Mouse (Mus musculus) adrenal gland, adult 8-10 months (tissue): ENCODE measurements around the gene BC005624. TPM values are rescaled to one million over a fixed set of nuclear protein-coding genes. Genes with fewer than 3 reads are reported as not detected.
A peak's percentile ranks its signal among the peaks of the same experiment; 100 is the strongest.

ENCODE experiments used
- DNase-seq: peaks from one replicate; pipeline ENCODE4 v3.0.0; 2022
- total RNA-seq, 4 experiments: library from RNA; stranded (reverse); gene quantifications; 2 replicates each; pipeline ENCODE4 v1.2.4; 2022

The BC005624 gene
- total RNA-seq = 10 to 100 TPM; 47.0 to 55.8 (median 53.3) TPM

GRCm38 (mm10) chr2:30981790-30982513 is at the start of gene BC005624, which contains the start of gene Usp20:
TSS of gene BC005624 (minus strand) at chr2:30982201.
TSS of gene Usp20 (plus strand) at chr2:30982279.
- peak; percentile 100 for DNase-seq

DNA sequence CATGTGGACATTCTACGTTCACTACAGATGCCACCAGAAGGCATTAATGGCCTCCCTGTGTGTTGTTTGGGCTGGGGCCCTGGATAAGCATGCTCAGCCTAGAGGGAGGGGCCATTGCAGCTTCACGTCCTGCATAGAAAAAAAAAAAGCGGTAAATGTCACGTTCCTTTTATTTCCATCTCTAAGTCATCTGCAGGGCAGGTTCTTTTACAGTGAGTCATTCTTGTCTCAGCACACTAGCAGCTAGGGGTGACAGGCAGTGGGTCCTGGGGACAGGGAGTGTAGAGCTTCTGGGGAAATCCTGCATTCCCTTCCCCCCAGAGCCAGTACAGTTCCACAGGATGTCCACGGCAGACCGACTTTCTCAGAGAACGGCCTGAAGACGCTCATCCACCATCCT is 44.6 kb upstream of the BC005624 start:
- DNase-seq = no peak

DNA sequence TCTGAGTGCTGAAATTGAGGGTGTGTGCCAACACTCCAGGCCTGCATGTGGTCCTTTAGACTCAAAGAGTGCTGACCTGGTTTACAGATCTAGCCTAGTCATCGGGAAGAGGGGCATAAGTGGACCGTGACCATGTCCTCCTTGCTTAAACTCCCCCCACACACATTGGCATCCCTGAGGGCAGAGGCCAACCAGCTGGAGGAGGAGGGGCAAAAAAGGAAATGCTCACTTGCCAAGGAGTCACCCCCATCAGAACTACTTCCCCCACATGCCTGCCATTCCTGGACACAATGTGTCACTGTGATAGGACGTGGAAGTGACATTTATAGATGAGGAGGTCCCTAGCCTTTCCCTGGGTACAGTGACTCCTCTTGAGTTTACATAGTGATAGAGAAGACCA is 43.5 kb upstream of the BC005624 start:
- DNase-seq = no peak

GRCm38 (mm10) chr2:31024618-31025370 is 42.8 kb upstream of the BC005624 start:
- peak; percentile 41 for DNase-seq

DNA sequence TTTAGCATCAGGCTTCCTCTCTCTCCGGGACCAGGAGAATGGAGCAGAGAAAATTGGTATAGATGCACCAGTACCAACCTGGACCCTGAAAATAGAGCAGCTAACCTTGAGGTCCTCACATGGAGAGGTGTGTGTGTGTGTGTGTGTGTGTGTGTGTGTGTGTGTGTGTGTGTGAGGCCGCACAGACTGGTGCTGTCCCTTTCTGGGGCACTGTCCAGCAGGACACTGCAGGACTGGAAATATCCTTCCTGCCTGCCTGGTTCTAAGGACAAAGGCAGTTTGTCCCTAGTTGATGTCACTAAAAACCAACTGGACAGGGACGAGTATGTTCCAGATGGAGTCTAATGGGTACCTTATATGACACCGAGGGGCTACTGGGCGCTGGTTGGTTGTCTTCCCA is 41.9 kb upstream of the BC005624 start:
- no peak for DNase-seq

DNA sequence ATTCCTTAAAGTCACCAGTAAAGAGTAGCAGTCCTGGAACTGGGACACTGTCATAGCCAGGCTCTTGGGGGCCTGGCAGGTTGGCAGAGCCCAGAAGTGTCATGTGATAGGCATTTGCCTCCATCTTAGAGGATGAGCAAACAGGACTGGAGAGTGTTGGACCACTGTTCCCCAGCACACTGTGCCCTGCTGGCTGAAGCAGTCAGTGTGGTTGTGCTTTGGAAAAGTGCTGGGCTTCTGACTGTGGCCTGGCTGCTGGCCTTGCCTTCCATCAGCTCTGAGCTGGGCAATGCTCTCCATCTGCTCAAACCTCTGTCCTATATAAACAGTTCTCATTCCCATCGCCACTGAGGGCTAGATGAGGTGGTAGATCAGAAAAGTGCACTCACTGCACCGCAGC is 38.2 kb upstream of the BC005624 start:
- no peak for DNase-seq

- no peak for DNase-seq
Observed at GRCm38 (mm10) chr2:31019011-31019410, 37.0 kb upstream of the BC005624 start.

DNA sequence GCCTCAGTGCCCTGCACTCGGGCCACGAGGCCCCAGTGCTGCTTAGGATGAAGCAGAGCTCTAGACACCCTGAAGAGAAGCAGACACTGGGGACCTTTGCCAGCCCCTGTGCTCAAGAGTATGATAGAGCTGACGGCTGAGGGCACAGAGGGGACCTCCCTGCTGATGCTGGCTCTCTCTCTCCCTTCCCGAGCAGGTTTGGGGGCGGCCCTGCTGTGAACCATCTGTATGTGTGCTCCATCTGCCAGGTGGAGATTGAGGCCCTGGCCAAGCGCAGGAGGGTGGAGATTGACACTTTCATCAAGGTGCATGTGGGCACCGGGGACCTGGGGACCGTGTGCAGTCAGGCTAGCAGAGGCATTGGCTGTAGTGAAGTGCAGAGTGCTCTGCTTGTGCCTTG is 36.5 kb upstream of the BC005624 start:
- DNase-seq = no peak

DNA sequence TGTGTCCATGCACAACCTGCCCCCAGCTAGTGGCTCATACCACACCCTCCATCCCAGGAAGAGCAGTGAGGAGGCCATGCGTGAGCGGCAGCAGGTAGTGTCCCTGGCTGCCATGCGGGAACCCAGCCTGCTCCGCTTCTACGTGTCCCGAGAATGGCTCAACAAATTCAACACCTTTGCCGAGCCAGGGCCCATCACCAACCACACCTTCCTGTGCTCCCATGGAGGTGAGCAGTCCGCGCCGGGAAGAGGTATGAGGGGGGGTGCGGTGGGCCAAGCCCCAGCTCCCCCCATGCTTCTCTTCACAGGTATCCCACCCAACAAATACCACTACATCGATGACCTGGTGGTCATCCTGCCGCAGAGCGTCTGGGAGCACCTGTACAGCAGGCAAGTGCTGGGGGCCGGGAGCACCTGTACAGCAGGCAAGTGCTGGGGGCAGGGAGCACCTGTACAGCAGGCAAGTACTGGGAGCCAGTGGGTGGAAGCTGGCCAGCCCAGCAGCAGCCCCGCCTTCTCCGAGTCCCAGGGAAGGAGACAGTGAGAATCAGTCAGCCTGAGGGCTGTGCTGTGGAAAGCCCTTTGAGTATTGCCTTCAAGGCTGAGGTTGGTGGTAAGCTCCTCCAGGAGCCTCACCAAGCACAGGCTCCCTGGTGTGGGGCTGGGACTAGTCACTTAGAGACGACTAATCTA is 35.8 kb upstream of the BC005624 start:
- no peak for DNase-seq

DNA sequence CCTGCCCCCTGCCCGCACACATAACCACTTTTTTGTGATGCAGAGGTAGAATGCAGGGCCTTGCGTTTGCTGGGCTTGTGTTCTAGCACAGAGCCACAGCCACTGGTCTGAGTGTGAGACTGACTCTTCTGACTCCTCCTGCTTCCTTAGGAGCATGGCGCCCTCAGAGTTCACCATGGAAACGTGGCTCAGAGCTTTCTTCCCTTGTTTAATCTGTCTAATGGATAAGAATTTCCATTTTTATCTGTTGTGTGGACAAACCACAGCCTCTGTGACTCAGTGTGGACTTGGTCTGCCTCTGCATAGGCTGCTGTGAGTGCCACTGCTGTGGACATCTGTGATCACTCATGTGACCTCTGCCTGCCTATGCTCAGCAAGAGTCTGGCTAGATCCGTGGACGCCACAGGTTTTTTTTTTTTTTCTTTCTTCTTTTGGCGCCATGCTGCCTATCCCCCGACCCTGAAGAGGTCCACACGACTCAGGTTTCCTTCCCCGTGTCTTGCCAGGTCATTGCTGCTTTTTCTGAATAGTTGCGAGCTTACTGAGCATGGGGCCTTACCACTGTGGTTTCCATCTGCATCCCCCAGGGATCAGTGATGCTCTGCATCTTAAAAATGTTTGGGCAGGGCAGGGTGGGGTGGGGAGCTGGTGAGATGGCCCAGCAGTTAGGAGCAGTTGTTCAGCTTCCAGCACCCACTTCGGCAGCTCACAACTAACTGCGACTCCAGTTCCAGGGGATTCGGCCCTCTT is 31.5 kb upstream of the BC005624 start:
- no peak for DNase-seq

GRCm38 (mm10) chr2:31007208-31007607 is 25.2 kb upstream of the BC005624 start:
- no peak for DNase-seq

- no peak for DNase-seq
Observed at GRCm38 (mm10) chr2:31006434-31006833, 24.4 kb upstream of the BC005624 start.

DNA sequence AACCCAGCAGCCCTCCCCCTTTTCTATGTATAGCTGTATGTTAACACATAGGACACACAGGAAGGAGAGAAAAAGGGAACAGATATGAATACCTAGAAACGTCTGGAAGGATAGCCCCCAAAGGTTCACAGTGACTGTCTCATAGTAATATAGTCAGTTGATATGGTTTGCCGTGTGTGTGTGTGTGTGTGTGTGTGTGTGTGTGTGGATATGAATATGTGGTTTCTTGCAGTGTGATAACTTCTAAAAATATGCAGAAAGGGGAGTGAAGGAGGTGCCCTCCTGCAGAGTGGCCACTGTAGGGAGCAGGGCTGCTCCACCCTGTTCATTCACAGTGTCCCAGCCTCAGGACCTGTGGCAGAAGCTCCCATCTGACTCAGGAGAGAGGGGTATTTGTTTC is 23.5 kb upstream of the BC005624 start:
- DNase-seq = no peak

GRCm38 (mm10) chr2:31002857-31003256 is 20.9 kb upstream of the BC005624 start:
- no peak for DNase-seq

- no peak for DNase-seq
Observed at GRCm38 (mm10) chr2:30998443-30999260, 16.7 kb upstream of the BC005624 start.

- DNase-seq = no peak
Observed at GRCm38 (mm10) chr2:30995432-30995996, 13.5 kb upstream of the BC005624 start.

GRCm38 (mm10) chr2:30994853-30995252 is 12.9 kb upstream of the BC005624 start:
- DNase-seq = no peak

DNA sequence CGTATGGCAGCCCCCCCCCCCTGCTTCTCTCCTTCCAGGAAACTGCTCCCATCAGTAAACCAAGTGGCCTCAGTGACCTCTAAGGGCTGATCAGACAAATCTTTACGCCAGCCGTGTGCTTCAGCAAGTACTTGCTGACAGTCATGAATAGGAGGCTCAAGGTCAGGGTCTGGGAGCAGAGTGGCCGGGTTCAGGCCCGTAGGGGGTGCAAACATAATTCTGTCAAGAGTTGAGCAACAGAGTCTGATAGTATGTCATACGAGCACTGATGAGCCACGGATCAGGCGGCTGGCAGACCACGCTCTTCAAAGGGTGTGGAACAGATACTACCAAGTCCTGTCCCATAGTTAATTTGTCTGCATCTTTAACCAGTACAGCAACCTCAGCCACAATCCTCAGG is 8.2 kb upstream of the BC005624 start:
- DNase-seq = peak; percentile 69

GRCm38 (mm10) chr2:30985111-30986020 is 3.4 kb upstream of the BC005624 start:
- DNase-seq = peak; percentile 86

GRCm38 (mm10) chr2:30983024-30983423 is 1.0 kb upstream of the BC005624 start:
- DNase-seq = no peak
